Mouse (Mus musculus) spleen, postnatal 4 days (tissue): ENCODE results near the gene Hspa1l.
"Not testable (repeated sequence)": the region's sequence is repeated elsewhere in the genome, so short reads cannot be mapped to it uniquely, and the experiment has no call there.

Source experiments
- DNase-seq, 2 experiments: peaks; one replicate each; pipeline ENCODE4 v3.0.0; 2022; ENCODE audit warnings: low spot score in 2 of 2

Hspa1l gene

GRCm38 (mm10) chr17:34975581-34976492, 3.3 kb downstream of the Hspa1l start:
- DNase-seq: no peak

GRCm38 (mm10) chr17:34977000-34977399, 4.5 kb downstream of the Hspa1l start:
- DNase-seq: no peak

GRCm38 (mm10) chr17:34978239-34978638, 5.7 kb downstream of the Hspa1l start:
- DNase-seq: no peak

- DNase-seq: no peak
These were observed 7.1 kb downstream of the Hspa1l start for GRCm38 (mm10) chr17:34979631-34980030.

- DNase-seq: peak in 1 of 2 experiments; percentile 33
These were observed 8.2 kb downstream of the Hspa1l start for GRCm38 (mm10) chr17:34980655-34981054.

- peak; percentile 88 to 94 for DNase-seq
These were observed 9.2 kb downstream of the Hspa1l start, which contains the start of gene Lsm2 for GRCm38 (mm10) chr17:34981690-34982180. TSS of gene Lsm2 (plus strand) at chr17:34981862.

GRCm38 (mm10) chr17:34982328-34982727, 9.8 kb downstream of the Hspa1l start:
- DNase-seq: no peak

- peak in 1 of 2 experiments; percentile 24 for DNase-seq
These were observed 11.7 kb downstream of the Hspa1l start for GRCm38 (mm10) chr17:34984218-34984617.

- DNase-seq: no peak
These were observed 22.2 kb downstream of the Hspa1l start for GRCm38 (mm10) chr17:34994751-34995150.

GRCm38 (mm10) chr17:34995192-34995591, 22.7 kb downstream of the Hspa1l start:
- not testable (repeated sequence) for DNase-seq

- not testable (repeated sequence) for DNase-seq
These were observed 23.4 kb downstream of the Hspa1l start for GRCm38 (mm10) chr17:34995927-34996326.

- DNase-seq: no peak
These were observed 24.1 kb downstream of the Hspa1l start for GRCm38 (mm10) chr17:34996411-34997141.

- DNase-seq: no peak
These were observed 24.6 kb downstream of the Hspa1l start for GRCm38 (mm10) chr17:34997142-34997483.

GRCm38 (mm10) chr17:34998526-34999430, 26.3 kb downstream of the Hspa1l start:
- DNase-seq: no peak

GRCm38 (mm10) chr17:34999871-35000716, 27.6 kb downstream of the Hspa1l start:
- DNase-seq: peak; percentile 63 to 76

GRCm38 (mm10) chr17:35000717-35001451, 28.4 kb downstream of the Hspa1l start, which contains the start of gene Vars:
TSS of gene Vars (plus strand) at chr17:35000987.
- peak; percentile 85 to 94 for DNase-seq

GRCm38 (mm10) chr17:35001452-35002152, 29.1 kb downstream of the Hspa1l start:
- peak; percentile 54 to 82 for DNase-seq

GRCm38 (mm10) chr17:35002153-35002865, 29.8 kb downstream of the Hspa1l start:
- DNase-seq: peak in 1 of 2 experiments; percentile 71
